In the genomic region with DNA sequence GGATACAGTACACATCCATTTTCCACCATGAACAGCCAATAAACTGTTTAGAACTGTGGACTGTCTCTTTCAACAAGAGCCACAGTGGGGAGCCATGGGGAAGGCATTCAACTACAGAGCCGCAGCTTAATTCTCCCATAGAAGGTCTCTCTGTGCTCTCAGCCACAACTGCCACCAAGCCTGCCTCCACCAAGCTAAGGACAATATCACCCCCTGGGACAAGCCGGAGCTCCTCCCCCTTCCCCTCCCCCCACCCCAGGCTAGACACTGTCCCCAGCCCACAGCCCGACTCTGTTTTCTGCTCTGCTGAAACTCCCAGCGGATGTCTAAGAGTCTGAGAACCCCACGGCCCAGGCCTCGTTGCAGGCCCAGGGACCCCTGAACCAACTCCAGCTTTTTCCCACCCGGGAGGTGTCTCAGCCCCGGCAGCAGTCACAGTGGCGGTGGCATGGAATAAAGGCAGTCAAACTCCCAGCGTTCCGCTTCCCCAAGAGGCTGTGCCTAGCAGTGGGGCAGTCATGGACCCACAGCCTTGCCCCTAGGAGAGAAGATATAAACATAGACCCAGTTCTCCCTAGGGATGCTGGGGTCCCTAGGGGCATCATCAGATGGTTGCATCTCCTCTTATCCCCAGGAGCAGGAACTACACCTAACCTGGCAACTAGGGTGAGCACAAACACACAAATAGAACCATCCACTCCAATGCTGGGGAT, we compare ENCODE assay signal across 12 mouse cellular contexts. TPM values are rescaled to one million over a fixed set of nuclear protein-coding genes. Genes with fewer than 3 reads are reported as not detected.
A peak's percentile ranks its signal among the peaks of the same experiment; 100 is the strongest.
DNase-seq lines count a peak whose midpoint lies in the region; ATAC-seq lines count a peak whose summit lies in the region.
"Had no signal": no experiment of that assay in that cellular context is flagged by ENCODE, and none has a peak within 500 bp of the region (broad histone marks: within the 10 kb centered on the region; RNA-seq: fewer than 3 reads in every experiment).

No protein-coding gene starts in this region.

- H3K9me3 ChIP-seq in heart, embryonic 11.5 days (replicated peaks; ENCODE audit: control insufficient read depth, low read length), result no peaks in the 10 kb centered on the region
- H3K9me3 ChIP-seq in limb, embryonic 10.5 days (replicated peaks), result no peaks in the 10 kb centered on the region
- no peaks in the 10 kb centered on the region for H3K9me3 ChIP-seq in intestine, embryonic 15.5 days
- H3K9me3 ChIP-seq: limb, embryonic 15.5 days had no signal

- no peaks in the 10 kb centered on the region for H3K27me3 ChIP-seq in heart, embryonic 11.5 days (ENCODE audit: control insufficient read depth, insufficient read depth, low read length)
- no peaks in the 10 kb centered on the region for H3K27me3 ChIP-seq in limb, embryonic 10.5 days (ENCODE audit: low read depth, poor library complexity, severe bottlenecking)
- no peaks in the 10 kb centered on the region for H3K27me3 ChIP-seq in splenic B cell, adult 2 months (ENCODE audit: control insufficient read depth, insufficient read depth, low read length, poor library complexity, severe bottlenecking)
- no peaks in the 10 kb centered on the region for H3K27me3 ChIP-seq in intestine, embryonic 15.5 days (replicated peaks)
- H3K27me3 ChIP-seq: limb, embryonic 15.5 days; Patski had no signal

- WGBS in heart, embryonic 11.5 days (ENCODE audit: insufficient replicate concordance), result 27% methylated on average over 11 of the region's 11 CpGs
- 29% methylated on average over 11 of the region's 11 CpGs for WGBS in limb, embryonic 10.5 days
- 37% methylated on average over 11 of the region's 11 CpGs for WGBS in intestine, embryonic 15.5 days

- no peaks in the 10 kb centered on the region for H3K36me3 ChIP-seq in heart, embryonic 11.5 days (ENCODE audit: control insufficient read depth, insufficient read depth, low read length)
- no peaks in the 10 kb centered on the region for H3K36me3 ChIP-seq in limb, embryonic 10.5 days
- no peaks in the 10 kb centered on the region for H3K36me3 ChIP-seq in splenic B cell, adult 2 months (ENCODE audit: control insufficient read depth, insufficient read depth, low read length, poor library complexity, severe bottlenecking)
- H3K36me3 ChIP-seq in intestine, embryonic 15.5 days, result no peaks in the 10 kb centered on the region
- H3K36me3 ChIP-seq: limb, embryonic 15.5 days had no signal

- H3K27ac ChIP-seq in heart, embryonic 11.5 days (ENCODE audit: low read depth, low read length), result no peak overlapping the region
- H3K27ac ChIP-seq in limb, embryonic 10.5 days, result peak overlapping the region; percentile 61
- H3K27ac ChIP-seq in intestine, embryonic 15.5 days, result no peak overlapping the region
- H3K27ac ChIP-seq: limb, embryonic 15.5 days had no signal

- intact Hi-C loops in heart, postnatal 25 days (cut with DNase I), result no loop called here
- intact Hi-C loops in left cerebral cortex, postnatal 14 days (cut with DNase I), result no loop called here

- no peaks in the 10 kb centered on the region for H3K4me1 ChIP-seq in heart, embryonic 11.5 days (ENCODE audit: control insufficient read depth, insufficient read depth, low read length)
- peaks cover 27% of the 10 kb centered on the region for H3K4me1 ChIP-seq in limb, embryonic 10.5 days
- 0 out of 2 replicates have a peak, but pooled peaks cover 3% of the 10 kb centered on the region for H3K4me1 ChIP-seq in intestine, embryonic 15.5 days (replicated peaks)

- no peak overlapping the region for H3K4me2 ChIP-seq in heart, embryonic 11.5 days
- H3K4me2 ChIP-seq in intestine, embryonic 15.5 days (replicated peaks), result no peak overlapping the region
- H3K4me2 ChIP-seq: limb, embryonic 15.5 days had no signal

- H3K4me3 ChIP-seq in heart, embryonic 11.5 days (ENCODE audit: low read depth, low read length), result no peak overlapping the region
- H3K4me3 ChIP-seq in limb, embryonic 10.5 days, result no peak overlapping the region
- H3K4me3 ChIP-seq in intestine, embryonic 15.5 days (replicated peaks), result no peak overlapping the region
- H3K4me3 ChIP-seq: limb, embryonic 15.5 days had no signal

- 0 out of 2 replicates have a peak overlapping the region, but pooled peaks have one; percentile 1 for H3K9ac ChIP-seq in heart, embryonic 11.5 days (ENCODE audit: low read depth, low read length)
- no peak overlapping the region for H3K9ac ChIP-seq in intestine, embryonic 15.5 days
- H3K9ac ChIP-seq: limb, embryonic 15.5 days had no signal

- 0 out of 2 replicates have a peak, but pooled peaks have one; percentile 28 for ATAC-seq in heart, embryonic 11.5 days (replicated peaks; ENCODE audit: insufficient number of reproducible peaks, low FRiP score, low TSS enrichment)
- no peak for ATAC-seq in intestine, embryonic 15.5 days
- ATAC-seq: Patski had no signal

- no peak for DNase-seq in heart, postnatal 25 days (ENCODE audit: low spot score)
- DNase-seq in thymus, postnatal 4 days, result peak; percentile 44
- DNase-seq in thymus, postnatal 10 days (ENCODE audit: low spot score in 2 of 2), result no peak
- DNase-seq in limb, embryonic 10.5 days (ENCODE audit: low spot score), result no peak
- DNase-seq in splenic B cell, adult 2 months (ENCODE audit: low read depth, low spot score), result peak; percentile 39
- no peak for DNase-seq in left cerebral cortex, postnatal 14 days (ENCODE audit: low spot score in 2 of 2)

RNA-seq across cellular contexts. Expression of a gene that starts 1.0 kb away (rescaled TPM):
- polyA plus RNA-seq in heart, embryonic 11.5 days (2014; fragmentation: Nextera tagmentation; extraction: Ambion mirVana), result not detected in 2 replicates
- total RNA-seq in heart, postnatal 25 days (2021), result not detected
- polyA plus RNA-seq in limb, embryonic 10.5 days (2016; fragmentation: Nextera tagmentation; extraction: Ambion mirVana), result 0.15 and 0.24 TPM in 2 replicates
- under 1 TPM; 0.25 to 0.53 TPM for total RNA-seq in left cerebral cortex, postnatal 14 days (2021)
- polyA plus RNA-seq in intestine, embryonic 15.5 days (2015; fragmentation: Nextera tagmentation; extraction: Ambion mirVana), result 0.27 and 0.36 TPM in 2 replicates
- polyA plus RNA-seq: intestine, embryonic 14.5 days; limb, embryonic 15.5 days; Patski had no signal

RNA-seq across cellular contexts. Expression of a gene that starts 1.1 kb away (rescaled TPM):
- not detected in 2 replicates for polyA plus RNA-seq in heart, embryonic 11.5 days (2014; fragmentation: Nextera tagmentation; extraction: Ambion mirVana)
- total RNA-seq in heart, postnatal 25 days (2021), result not detected
- not detected in 2 replicates for polyA plus RNA-seq in limb, embryonic 10.5 days (2016; fragmentation: Nextera tagmentation; extraction: Ambion mirVana)
- total RNA-seq in left cerebral cortex, postnatal 14 days (2021), result not detected
- polyA plus RNA-seq in intestine, embryonic 15.5 days (2015; fragmentation: Nextera tagmentation; extraction: Ambion mirVana), result not detected in 2 replicates
- polyA plus RNA-seq: intestine, embryonic 14.5 days; limb, embryonic 15.5 days; Patski; small intestine, adult 2 months had no signal

Comparison
In these comparisons a context has a peak if more than half of its experiments do, and no peak if none do; other contexts are left out.
1. DNase-seq: peak in thymus, postnatal 4 days (single experiment) and splenic B cell, adult 2 months (single experiment); none in heart, postnatal 25 days (single experiment), thymus, postnatal 10 days (0 of 2), limb, embryonic 10.5 days (single experiment) and left cerebral cortex, postnatal 14 days (0 of 2).